Mouse (Mus musculus) intestine, embryonic 16.5 days (tissue): ENCODE data around the gene Actn2. TPM values are rescaled to one million over a fixed set of nuclear protein-coding genes. Genes with fewer than 3 reads are reported as not detected.

Source experiments
- ATAC-seq: fragments of 200-750 bp; cut with Nextera tagmentation; 2 replicates; pipeline ENCODE4 v1.8.0; 2017; ENCODE audit warnings: moderate TSS enrichment, moderate library complexity
- H3K27ac ChIP-seq: fragments of 300-500 bp; sonication (generic); 2 replicates; pipeline ENCODE4 v1.5.1; 2014; ENCODE audit warnings: mild to moderate bottlenecking, low read length
- H3K27me3 ChIP-seq: fragments of 300-500 bp; sonication (generic); replicated peaks from 2 replicates; pipeline ENCODE4 v1.6.1; 2014; ENCODE audit warnings: low read length, control low read depth, mixed read lengths; ENCODE audit not compliant: control insufficient read depth, insufficient read depth
- H3K36me3 ChIP-seq: fragments of 300-500 bp; sonication (generic); 2 replicates; pipeline ENCODE4 v1.6.1; 2014; ENCODE audit warnings: low read length, control low read depth; ENCODE audit not compliant: control insufficient read depth, insufficient read depth
- H3K4me1 ChIP-seq: fragments of 300-500 bp; sonication (generic); 2 replicates; pipeline ENCODE4 v1.6.1; 2014; ENCODE audit warnings: low read length, control low read depth, mixed read lengths; ENCODE audit not compliant: control insufficient read depth, insufficient read depth
- H3K4me2 ChIP-seq: fragments of 300-500 bp; sonication (generic); 2 replicates; pipeline ENCODE4 v1.6.1; 2014; ENCODE audit warnings: low read depth, low read length, control low read depth
- H3K4me3 ChIP-seq: fragments of 300-500 bp; sonication (generic); 2 replicates; pipeline ENCODE4 v1.5.1; 2014; ENCODE audit warnings: mild to moderate bottlenecking, low read length
- H3K9ac ChIP-seq: fragments of 300-500 bp; sonication (generic); 2 replicates; pipeline ENCODE4 v1.6.1; 2014; ENCODE audit warnings: low read depth, low read length
- H3K9me3 ChIP-seq: fragments of 300-500 bp; sonication (generic); 2 replicates; pipeline ENCODE4 v1.6.1; 2016; ENCODE audit warnings: low read length, control low read depth; ENCODE audit not compliant: control insufficient read depth
- WGBS: fragments of 180-500 bp; shearing (Covaris S2); extraction: QIAGEN DNeasy Blood & Tissue Kit; methylation state at CpG from one replicate; pipeline ENCODE4 v1.1.7; 2014; 5-methylcytosine and 5-hydroxymethylcytosine counted together
- polyA plus RNA-seq: library from polyadenylated mRNA; unstranded; fragments of >200 nt; fragmentation: Nextera tagmentation; extraction: Ambion mirVana; gene quantifications from 2 replicates; pipeline ENCODE4 v1.2.1, GENCODE M21; 2015

The Actn2 gene
- polyA plus RNA-seq: 2.0 and 3.5 TPM in 2 replicates

DNA sequence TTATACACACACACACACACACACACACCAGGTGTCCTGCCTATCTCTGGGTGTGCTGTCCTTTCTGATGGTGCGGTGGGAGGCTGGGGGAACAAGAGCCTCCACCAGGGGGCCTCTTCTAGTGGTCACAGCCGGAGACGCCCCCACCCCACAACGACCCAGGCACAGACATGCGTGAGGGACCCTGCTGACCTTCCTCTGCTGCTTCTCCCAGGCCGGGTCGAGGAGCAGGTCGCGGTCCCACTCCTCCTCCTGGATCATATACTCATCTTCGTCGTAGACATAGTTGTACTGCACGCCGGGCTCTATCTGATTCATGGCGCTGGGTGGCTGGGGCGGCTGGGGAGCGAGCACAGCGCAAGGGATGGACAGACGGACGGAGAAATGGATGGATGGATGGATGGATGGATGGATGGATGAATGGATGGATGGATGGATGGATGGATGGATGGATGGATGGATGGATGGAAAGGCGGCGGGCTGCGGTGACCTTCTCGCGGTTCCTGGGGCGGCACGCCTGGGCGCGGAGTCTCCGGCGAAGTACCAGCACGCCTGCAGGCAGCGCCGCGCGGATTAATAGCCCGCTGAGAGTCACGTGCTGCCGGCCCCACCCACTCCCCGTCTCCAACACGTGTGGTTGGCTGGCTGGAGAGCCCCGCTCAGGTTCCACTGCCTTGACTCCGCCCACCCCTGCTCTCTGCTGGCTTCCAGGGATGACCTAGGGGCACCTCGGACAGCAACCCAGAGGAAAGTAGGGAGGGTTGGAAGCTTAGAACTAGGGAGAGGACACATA, at the start of gene Actn2:
TSS of gene Actn2 (minus strand) at position 578 of the 793 bp plus-strand sequence.
- H3K4me3 ChIP-seq: peak within 1 kb of the TSS; percentile 39
- no peak within 1 kb of the TSS for H3K27ac ChIP-seq
- peak within 1 kb of the TSS; percentile 57 for H3K4me2 ChIP-seq
- no peaks in the 10 kb centered on the region for H3K27me3 ChIP-seq
- peak within 1 kb of the TSS; percentile 51 for H3K9ac ChIP-seq
- no peaks in the 10 kb centered on the region for H3K36me3 ChIP-seq
- 1% methylated on average over 42 of the region's 43 CpGs for whole genome bisulfite sequencing
- peaks cover 6% of the 10 kb centered on the region; the same call in 1 of the 2 replicates for H3K4me1 ChIP-seq
- ATAC-seq: peak; percentile 99
- no peaks in the 10 kb centered on the region for H3K9me3 ChIP-seq

DNA sequence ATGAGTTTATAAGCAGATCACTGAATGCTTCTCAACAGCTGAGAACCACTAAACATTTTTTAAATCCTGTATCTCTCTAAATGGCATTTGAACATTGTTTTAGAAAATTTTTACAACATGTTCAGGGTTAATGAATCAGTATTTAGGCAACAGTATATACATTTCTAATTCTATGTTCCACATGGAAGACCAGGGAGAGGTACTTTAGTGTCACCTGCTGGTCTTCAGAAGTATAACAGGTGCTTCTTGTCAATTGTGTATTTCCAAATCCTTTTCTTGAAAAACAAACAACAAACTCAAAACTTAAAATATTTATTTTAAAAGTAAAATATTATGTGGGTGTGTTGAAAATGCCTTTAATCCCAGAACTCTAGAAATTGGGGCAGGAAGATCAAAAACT, 45.7 kb upstream of the Actn2 start:
- no peak overlapping the region for H3K4me2 ChIP-seq
- no peak overlapping the region for H3K9ac ChIP-seq
- H3K36me3 ChIP-seq: no peaks in the 10 kb centered on the region
- H3K4me1 ChIP-seq: no peaks in the 10 kb centered on the region
- H3K27me3 ChIP-seq: no peaks in the 10 kb centered on the region
- ATAC-seq: no peak
- no peak overlapping the region for H3K27ac ChIP-seq
- 0 out of 2 replicates have a peak, but pooled peaks cover 6% of the 10 kb centered on the region for H3K9me3 ChIP-seq
- no peak overlapping the region for H3K4me3 ChIP-seq

DNA sequence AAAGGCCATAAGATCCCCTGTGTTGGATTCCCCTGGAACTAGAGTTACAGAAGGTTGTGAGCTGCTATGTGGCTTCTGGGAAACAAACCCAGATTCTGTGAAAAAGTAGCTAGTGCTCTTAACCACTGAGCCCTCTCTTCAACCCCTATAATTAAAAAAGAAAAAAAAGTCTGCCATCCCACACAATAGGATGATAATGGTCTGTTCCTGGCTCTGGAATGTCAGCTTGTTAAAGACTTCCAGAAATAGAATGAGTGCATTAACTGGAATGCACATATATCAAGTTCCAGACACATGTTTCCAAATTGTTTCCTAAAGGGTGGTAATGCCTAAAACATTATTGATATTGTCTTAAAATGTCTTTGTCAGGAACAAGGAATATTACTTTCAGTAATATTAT, 44.2 kb upstream of the Actn2 start:
- no peak overlapping the region for H3K27ac ChIP-seq
- H3K27me3 ChIP-seq: no peaks in the 10 kb centered on the region
- no peak overlapping the region for H3K4me2 ChIP-seq
- H3K4me3 ChIP-seq: no peak overlapping the region
- ATAC-seq: no peak
- no peaks in the 10 kb centered on the region for H3K4me1 ChIP-seq
- no peak overlapping the region for H3K9ac ChIP-seq
- no peaks in the 10 kb centered on the region for H3K36me3 ChIP-seq
- 0 out of 2 replicates have a peak, but pooled peaks cover 6% of the 10 kb centered on the region for H3K9me3 ChIP-seq

DNA sequence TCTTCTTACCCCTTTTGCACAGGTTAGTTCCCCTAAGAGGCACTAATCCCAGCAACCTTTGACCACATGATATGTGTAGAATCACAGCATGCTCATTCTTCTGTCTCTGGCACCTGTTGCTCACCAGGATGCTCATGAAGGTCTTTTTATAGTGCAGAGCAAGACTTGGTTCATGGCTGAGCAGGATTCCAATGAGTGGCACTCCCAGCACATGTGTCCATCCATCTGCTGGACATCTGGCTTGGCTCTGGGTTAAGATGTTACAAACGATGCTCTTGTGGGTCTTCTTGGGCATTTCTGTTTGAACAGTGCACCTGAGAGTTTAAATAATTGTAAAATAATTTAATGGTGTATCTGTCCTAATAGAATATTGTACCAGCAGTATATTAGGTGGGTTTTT, 36.2 kb upstream of the Actn2 start:
- no peaks in the 10 kb centered on the region for H3K27me3 ChIP-seq
- H3K4me2 ChIP-seq: no peak overlapping the region
- H3K27ac ChIP-seq: no peak overlapping the region
- WGBS: 64% methylated on average over 1 of the region's 1 CpGs
- no peak for ATAC-seq
- no peaks in the 10 kb centered on the region for H3K9me3 ChIP-seq
- no peaks in the 10 kb centered on the region for H3K36me3 ChIP-seq
- H3K9ac ChIP-seq: no peak overlapping the region
- no peaks in the 10 kb centered on the region for H3K4me1 ChIP-seq
- no peak overlapping the region for H3K4me3 ChIP-seq

DNA sequence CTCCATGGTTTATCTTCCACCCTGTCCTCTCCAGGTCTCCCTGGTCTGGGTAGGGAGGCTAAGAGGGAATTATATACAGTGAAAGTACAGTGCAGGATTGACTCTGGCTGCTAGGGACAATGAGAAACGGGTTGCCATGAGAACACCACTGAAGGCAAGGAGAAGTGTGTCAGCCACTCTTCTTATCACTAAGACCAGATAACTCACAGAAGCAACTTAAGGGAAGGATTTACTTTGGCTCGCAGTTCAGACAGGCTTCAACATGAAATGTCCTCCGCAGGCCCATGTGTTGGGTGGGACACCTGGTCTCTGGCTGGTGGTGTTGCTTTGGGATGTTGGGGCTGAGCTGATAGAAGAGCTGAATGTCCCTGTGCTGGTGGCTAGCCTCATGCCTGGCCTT, 32.2 kb upstream of the Actn2 start:
- H3K27ac ChIP-seq: no peak overlapping the region
- no peaks in the 10 kb centered on the region for H3K36me3 ChIP-seq
- H3K27me3 ChIP-seq: no peaks in the 10 kb centered on the region
- ATAC-seq: no peak
- H3K4me2 ChIP-seq: no peak overlapping the region
- peaks cover 3% of the 10 kb centered on the region; the same call in 1 of the 2 replicates for H3K4me1 ChIP-seq
- H3K9me3 ChIP-seq: no peaks in the 10 kb centered on the region
- no peak overlapping the region for H3K4me3 ChIP-seq
- WGBS: 66% methylated on average over 3 of the region's 3 CpGs
- no peak overlapping the region for H3K9ac ChIP-seq

DNA sequence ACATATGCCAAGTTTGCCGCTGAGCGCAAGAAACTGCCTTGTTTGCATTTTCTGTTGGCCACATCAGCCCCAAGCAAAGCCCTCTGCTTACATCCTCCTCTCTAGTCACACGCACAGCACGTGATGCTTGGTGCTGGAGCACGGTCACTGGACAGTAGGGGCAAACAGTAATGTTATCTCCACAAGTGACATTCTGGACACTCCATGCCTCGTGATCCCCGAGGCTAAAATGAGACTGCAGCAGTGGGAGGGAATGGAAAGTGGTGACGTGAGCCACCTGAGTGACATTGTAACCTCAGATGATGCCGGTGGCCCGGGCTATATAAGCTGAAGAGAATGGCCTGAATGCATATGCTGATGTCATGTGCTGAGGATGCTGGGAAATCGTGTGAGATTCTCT, 29.4 kb upstream of the Actn2 start:
- Histone ChIP-seq H3K36me3 (no peaks in the 10 kb centered on the region), H3K4me1 (peaks cover 3% of the 10 kb centered on the region; the same call in 1 of the 2 replicates), H3K9me3 (no peaks in the 10 kb centered on the region), H3K27ac (no peak overlapping the region), H3K9ac (no peak overlapping the region), H3K4me3 (no peak overlapping the region), H3K4me2 (no peak overlapping the region), H3K27me3 (no peaks in the 10 kb centered on the region)
- no peak for ATAC-seq
- WGBS: 87% methylated on average over 11 of the region's 11 CpGs

DNA sequence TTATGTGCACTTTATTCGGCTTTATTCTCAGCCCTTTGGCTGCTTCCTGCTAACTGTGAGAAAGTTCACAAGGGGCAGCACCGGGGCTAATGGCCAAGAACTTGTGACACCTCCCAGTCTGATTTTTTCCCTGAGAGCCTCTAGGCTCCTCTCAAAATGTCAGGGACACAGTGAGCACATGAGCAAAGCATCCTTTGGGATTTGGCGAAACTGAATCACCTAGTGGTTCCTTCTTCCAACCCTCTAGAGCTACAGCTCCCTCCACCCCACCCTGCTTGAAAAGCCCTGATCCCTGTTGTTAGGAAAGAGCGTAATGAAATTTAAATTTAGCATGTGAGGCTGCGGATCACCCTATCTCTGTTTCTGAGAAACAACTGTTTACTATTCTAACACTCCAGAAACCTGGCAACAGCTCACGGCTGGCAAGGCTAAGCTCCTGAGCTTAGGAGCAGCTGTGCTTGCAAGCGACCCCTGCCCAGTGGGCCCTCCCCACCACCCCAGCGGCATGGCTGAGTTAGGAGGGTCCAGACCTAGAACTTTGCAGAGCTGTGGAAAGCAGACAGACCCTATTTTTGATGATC, 28.6 kb upstream of the Actn2 start:
- Histone ChIP-seq H3K4me2 (no peak overlapping the region), H3K9me3 (no peaks in the 10 kb centered on the region), H3K36me3 (no peaks in the 10 kb centered on the region), H3K4me1 (peaks cover 3% of the 10 kb centered on the region; the same call in 1 of the 2 replicates), H3K4me3 (no peak overlapping the region), H3K9ac (no peak overlapping the region), H3K27ac (no peak overlapping the region), H3K27me3 (no peaks in the 10 kb centered on the region)
- ATAC-seq: no peak
- 44% methylated on average over 8 of the region's 8 CpGs for WGBS

DNA sequence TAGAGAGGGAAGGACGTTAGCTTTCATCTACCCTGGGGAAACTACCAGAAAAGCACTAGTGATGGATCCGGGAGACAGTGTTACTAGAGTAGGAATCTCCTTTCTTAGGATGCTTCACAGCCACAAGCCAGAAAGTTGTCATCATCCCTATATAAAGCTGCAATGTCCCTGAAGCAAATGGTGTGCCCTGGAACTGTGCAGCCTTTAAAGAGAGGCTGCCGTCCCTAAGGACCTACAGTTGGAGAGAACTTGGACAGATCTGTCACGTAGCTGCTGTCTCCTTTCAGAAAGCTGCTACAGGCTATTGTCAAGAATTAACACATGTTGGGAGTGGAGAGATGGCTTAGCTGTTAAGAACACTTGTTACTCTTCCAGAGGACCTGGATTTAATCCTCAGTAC, 20.9 kb upstream of the Actn2 start:
- Histone ChIP-seq H3K4me2 (no peak overlapping the region), H3K9ac (no peak overlapping the region), H3K9me3 (no peaks in the 10 kb centered on the region), H3K4me3 (no peak overlapping the region), H3K36me3 (no peaks in the 10 kb centered on the region), H3K27me3 (no peaks in the 10 kb centered on the region), H3K4me1 (no peaks in the 10 kb centered on the region), H3K27ac (no peak overlapping the region)
- no peak for ATAC-seq
- 74% methylated on average over 4 of the region's 4 CpGs for WGBS

DNA sequence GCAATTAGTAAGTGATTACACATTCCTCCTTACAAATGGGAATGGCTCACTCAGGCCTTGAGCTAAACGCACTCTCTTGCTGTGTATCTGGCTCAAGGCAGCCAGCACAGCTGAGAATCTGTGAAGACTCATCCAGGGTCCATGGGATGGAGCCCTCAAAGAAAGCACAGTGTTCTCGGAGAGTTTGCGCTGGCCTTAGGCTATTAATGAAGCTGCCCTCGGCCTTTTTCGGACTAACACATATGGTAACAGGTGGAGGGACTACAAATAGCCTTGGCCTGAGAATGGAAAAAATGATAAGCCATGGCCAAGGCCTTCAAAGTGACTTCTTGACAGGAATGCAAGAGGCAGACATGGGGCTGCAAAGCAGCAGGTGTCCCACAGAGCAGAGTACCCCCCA, 17.0 kb upstream of the Actn2 start:
- WGBS: 84% methylated on average over 5 of the region's 5 CpGs
- no peaks in the 10 kb centered on the region for H3K36me3 ChIP-seq
- no peak overlapping the region for H3K9ac ChIP-seq
- no peaks in the 10 kb centered on the region for H3K4me1 ChIP-seq
- H3K9me3 ChIP-seq: no peaks in the 10 kb centered on the region
- no peaks in the 10 kb centered on the region for H3K27me3 ChIP-seq
- H3K4me2 ChIP-seq: no peak overlapping the region
- H3K27ac ChIP-seq: no peak overlapping the region
- no peak overlapping the region for H3K4me3 ChIP-seq
- ATAC-seq: no peak
